Mouse (Mus musculus) midbrain, embryonic 10.5 days (tissue): Measurements from ENCODE around the gene Gm4177. TPM values are rescaled to one million over a fixed set of nuclear protein-coding genes. Genes with fewer than 3 reads are reported as not detected.
"Not testable (repeated sequence)": the region's sequence is repeated elsewhere in the genome, so short reads cannot be mapped to it uniquely, and the experiment has no call there.

Experiments
- DNase-seq: peaks from one replicate; pipeline ENCODE4 v3.0.0-alpha.2; 2017; ENCODE audit warnings: low spot score
- H3K27ac ChIP-seq: fragments of 300-500 bp; sonication (generic); replicated peaks from 2 replicates; pipeline ENCODE4 v1.5.1; 2016; ENCODE audit warnings: mild to moderate bottlenecking
- H3K27me3 ChIP-seq: fragments of 300-500 bp; sonication (generic); 2 replicates; pipeline ENCODE4 v1.6.1; 2016; ENCODE audit warnings: low read depth, mild to moderate bottlenecking; ENCODE audit not compliant: poor library complexity, severe bottlenecking
- H3K36me3 ChIP-seq: fragments of 300-500 bp; sonication (generic); 2 replicates; pipeline ENCODE4 v1.6.1; 2016; ENCODE audit warnings: mild to moderate bottlenecking, moderate library complexity
- H3K4me1 ChIP-seq: fragments of 300-500 bp; sonication (generic); 2 replicates; pipeline ENCODE4 v1.6.1; 2016
- H3K4me3 ChIP-seq: fragments of 300-500 bp; sonication (generic); 2 replicates; pipeline ENCODE4 v1.5.1; 2016; ENCODE audit warnings: mild to moderate bottlenecking, moderate library complexity
- H3K9me3 ChIP-seq: fragments of 300-500 bp; sonication (generic); replicated peaks from 2 replicates; pipeline ENCODE4 v1.6.1; 2016; ENCODE audit warnings: mild to moderate bottlenecking
- WGBS: fragments of 180-500 bp; shearing (Covaris S2); methylation state at CpG from one replicate; pipeline ENCODE4 v1.1.7; 2016; 5-methylcytosine and 5-hydroxymethylcytosine counted together
- polyA plus RNA-seq: library from polyadenylated mRNA; unstranded; fragments of >200 nt; fragmentation: Nextera tagmentation; extraction: Ambion mirVana; gene quantifications from 2 replicates; pipeline ENCODE4 v1.2.1, GENCODE M21; 2016

The Gm4177 gene
- polyA plus RNA-seq: not detected in 2 replicates

DNA sequence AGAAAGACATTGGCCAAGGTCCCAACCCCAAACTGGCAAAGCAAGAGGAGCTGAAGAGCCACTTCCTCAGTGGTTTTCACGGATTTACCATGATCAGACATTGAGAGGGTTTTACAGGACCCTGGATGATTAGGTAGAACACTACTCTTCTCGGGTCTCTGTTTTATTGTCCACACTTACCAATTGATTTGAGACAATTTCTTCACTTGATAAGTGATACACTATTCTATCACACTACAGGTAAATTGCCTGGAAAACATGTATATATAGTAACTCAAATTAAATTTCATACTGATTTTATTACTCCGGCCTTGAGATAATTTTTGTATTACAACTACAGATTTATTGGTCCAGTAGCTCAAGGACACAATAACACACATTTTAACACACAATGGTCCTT, at the start of gene Gm4177:
TSS of gene Gm4177 (minus strand) at position 101 of the 400 bp plus-strand sequence.
- no CpG with 5 or more reads among the region's 3 CpGs for WGBS
- H3K27me3 ChIP-seq, DNase-seq, H3K9me3 ChIP-seq, H3K4me3 ChIP-seq, H3K4me1 ChIP-seq, H3K27ac ChIP-seq, H3K36me3 ChIP-seq: not testable (repeated sequence)

DNA sequence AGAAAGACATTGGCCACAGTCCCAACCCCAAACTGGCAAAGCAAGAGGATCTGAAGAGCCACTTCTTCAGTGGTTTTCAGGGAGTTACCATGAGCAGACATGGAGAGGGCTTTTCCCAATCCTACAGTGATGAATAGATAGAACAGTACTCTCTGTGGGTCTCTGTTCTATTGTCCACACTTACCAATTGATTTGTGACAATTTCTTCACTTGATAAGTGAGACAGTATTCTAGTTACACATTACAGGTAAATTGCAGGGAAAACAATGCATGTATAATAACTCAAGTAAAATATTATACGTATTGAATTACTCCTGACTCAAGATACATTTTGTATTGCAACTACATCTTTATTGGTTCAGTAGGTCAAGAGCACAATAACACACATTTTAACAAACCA, 47.6 kb upstream of the Gm4177 start, which contains the start of gene Gm5725:
TSS of gene Gm5725 (minus strand) at position 101 of the 400 bp plus-strand sequence.
- not testable (repeated sequence) for H3K27ac ChIP-seq, H3K4me3 ChIP-seq, H3K36me3 ChIP-seq, H3K9me3 ChIP-seq, DNase-seq, H3K4me1 ChIP-seq, H3K27me3 ChIP-seq
- WGBS: no CpG with 5 or more reads among the region's 1 CpGs

DNA sequence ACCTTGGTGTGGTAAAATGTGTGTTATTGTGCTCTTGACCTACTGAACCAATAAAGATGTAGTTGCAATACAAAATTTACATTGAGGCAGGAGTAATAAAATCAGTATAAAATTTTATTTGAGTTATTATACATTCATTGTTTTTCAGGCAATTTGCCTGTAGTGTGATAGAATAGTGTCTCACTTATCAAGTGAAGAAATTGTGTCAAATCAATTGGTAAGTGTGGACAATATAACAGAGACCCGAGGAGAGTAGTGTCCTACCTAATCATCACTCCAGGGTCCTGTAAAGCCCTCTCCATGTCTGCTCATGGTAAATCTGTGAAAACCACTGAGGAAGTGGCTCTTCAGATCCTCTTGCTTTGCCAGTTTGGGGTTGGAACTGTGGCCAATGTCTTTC, 35.5 kb upstream of the Gm4177 start, which contains the start of gene Vmn1r135:
TSS of gene Vmn1r135 (plus strand) at position 301 of the 400 bp plus-strand sequence.
- H3K36me3 ChIP-seq, H3K27ac ChIP-seq, H3K9me3 ChIP-seq, DNase-seq, H3K27me3 ChIP-seq, H3K4me1 ChIP-seq, H3K4me3 ChIP-seq: not testable (repeated sequence)
- WGBS: no CpG with 5 or more reads among the region's 1 CpGs

DNA sequence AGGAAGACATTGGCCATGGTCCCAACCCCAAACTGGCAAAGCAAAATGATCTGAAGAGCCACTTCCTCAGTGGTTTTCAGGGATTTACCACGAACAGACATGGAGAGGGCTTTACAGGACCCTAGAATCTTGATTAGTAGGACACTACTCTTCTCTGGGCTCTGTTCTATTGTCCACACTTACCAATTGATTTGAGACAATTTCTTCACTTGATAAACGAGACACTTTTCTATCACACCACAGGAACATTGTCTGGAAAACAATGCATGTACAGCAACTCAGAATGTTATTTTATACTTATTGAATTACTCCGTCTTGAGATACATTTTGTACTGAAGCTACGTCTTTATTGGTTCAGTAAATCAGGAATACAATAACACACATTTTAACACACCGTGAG, 35.2 kb downstream of the Gm4177 start, which contains the start of gene Gm4175:
TSS of gene Gm4175 (minus strand) at position 101 of the 400 bp plus-strand sequence.
- H3K4me3 ChIP-seq, H3K4me1 ChIP-seq, H3K27me3 ChIP-seq, H3K27ac ChIP-seq, H3K36me3 ChIP-seq, H3K9me3 ChIP-seq, DNase-seq: not testable (repeated sequence)
- WGBS: no CpG with 5 or more reads among the region's 5 CpGs

Other genes starting within 250 kb of the Gm4177 start
- gene Vmn1r132, start 182.6 kb downstream of the Gm4177 start, polyA plus RNA-seq: not detected in 2 replicates
- gene Gm4175, start 35.3 kb downstream of the Gm4177 start, polyA plus RNA-seq: not detected in 2 replicates
- not detected in 2 replicates for gene Vmn1r135, start 35.6 kb upstream of the Gm4177 start, polyA plus RNA-seq
- not detected in 2 replicates for gene Gm5725, start 47.5 kb upstream of the Gm4177 start, polyA plus RNA-seq
- gene Gm5891, start 124.6 kb upstream of the Gm4177 start, polyA plus RNA-seq: not detected in 2 replicates
- not detected in 2 replicates for gene Vmn1r137, start 197.9 kb upstream of the Gm4177 start, polyA plus RNA-seq
- gene Vmn1r138, start 232.2 kb upstream of the Gm4177 start, polyA plus RNA-seq: not detected in 2 replicates